In genomic region chr8:91529699-91530098, GRCm38 (mm10) we compare ENCODE assay signal across 24 mouse cellular contexts.
DNase-seq lines count a peak whose midpoint lies in the region; ATAC-seq and TF ChIP-seq lines count a peak whose summit lies in the region.
"Had no signal": no experiment of that assay in that cellular context is flagged by ENCODE, and none has a peak within 500 bp of the region (broad histone marks: within the 10 kb centered on the region; RNA-seq: fewer than 3 reads in every experiment).

No protein-coding gene starts in this region.

- H3K27ac ChIP-seq in lung, postnatal 0 days (ENCODE audit: low read length), result no peak overlapping the region
- no peak overlapping the region for H3K27ac ChIP-seq in forebrain, embryonic 10.5 days
- H3K27ac ChIP-seq: embryonic facial prominence, embryonic 13.5 days; forebrain, embryonic 12.5 days; heart, adult 2 months; hindbrain, embryonic 15.5 days; layer of hippocampus, adult 2 months; limb, embryonic 13.5 days; midbrain, embryonic 15.5 days had no signal

- WGBS in lung, postnatal 0 days, result 58% methylated on average over 5 of the region's 5 CpGs
- WGBS in large intestine, adult 2 months, result 41% methylated on average over 5 of the region's 5 CpGs
- WGBS in forebrain, embryonic 10.5 days, result 86% methylated on average over 5 of the region's 5 CpGs

- H3K36me3 ChIP-seq in lung, postnatal 0 days (ENCODE audit: insufficient read depth, low read length), result no peaks in the 10 kb centered on the region
- H3K36me3 ChIP-seq in forebrain, embryonic 10.5 days (replicated peaks), result peaks cover 9% of the 10 kb centered on the region; the same call in 1 of the 2 replicates
- H3K36me3 ChIP-seq: embryonic facial prominence, embryonic 13.5 days; forebrain, embryonic 12.5 days; heart, embryonic 12.5 days; hindbrain, embryonic 15.5 days; midbrain, embryonic 15.5 days had no signal

- H3K9ac ChIP-seq in lung, postnatal 0 days (replicated peaks; ENCODE audit: low read depth), result no peak overlapping the region
- H3K9ac ChIP-seq: embryonic facial prominence, embryonic 13.5 days; forebrain, embryonic 12.5 days; forebrain, postnatal 0 days; heart, embryonic 12.5 days; hindbrain, embryonic 15.5 days; limb, embryonic 13.5 days; midbrain, embryonic 15.5 days had no signal

- H3K27me3 ChIP-seq in lung, postnatal 0 days (replicated peaks; ENCODE audit: insufficient read depth, low read length), result no peaks in the 10 kb centered on the region
- H3K27me3 ChIP-seq in forebrain, embryonic 10.5 days (ENCODE audit: poor library complexity, severe bottlenecking), result peaks cover 99% of the 10 kb centered on the region
- H3K27me3 ChIP-seq: heart, embryonic 12.5 days had no signal

- H3K4me1 ChIP-seq in lung, postnatal 0 days (ENCODE audit: insufficient read depth, low read depth, low read length), result no peaks in the 10 kb centered on the region; the same call in 1 of the 2 replicates
- H3K4me1 ChIP-seq in forebrain, embryonic 10.5 days, result peaks cover 45% of the 10 kb centered on the region

- H3K9me3 ChIP-seq in lung, postnatal 0 days (ENCODE audit: low read length), result no peaks in the 10 kb centered on the region
- 0 out of 2 replicates have a peak, but pooled peaks cover 6% of the 10 kb centered on the region for H3K9me3 ChIP-seq in forebrain, embryonic 10.5 days
- H3K9me3 ChIP-seq: embryonic facial prominence, embryonic 13.5 days; forebrain, embryonic 12.5 days; heart, embryonic 12.5 days; hindbrain, embryonic 15.5 days; limb, embryonic 13.5 days; midbrain, embryonic 15.5 days had no signal

- TF ChIP-seq CTCF in lung, postnatal 0 days (IDR thresholded peaks at IDR 0.05), result no peak

- peak; percentile 34 for DNase-seq in adrenal gland, adult 8-10 months
- DNase-seq in adrenal gland, postnatal 10 days, result no peak
- DNase-seq in lung, postnatal 0 days (ENCODE audit: low spot score), result no peak
- no peak for DNase-seq in lung, postnatal 4 days
- DNase-seq in large intestine, adult 2 months (ENCODE audit: low read depth, low spot score), result peak; percentile 47
- DNase-seq in yolk sac, embryonic 10.5 days (ENCODE audit: low spot score), result peak; percentile 33
- DNase-seq in thymus, adult 18-20 months, result no peak
- DNase-seq in forebrain, embryonic 10.5 days (ENCODE audit: extremely low spot score, low spot score), result no peak
- DNase-seq: B cell, adult 2 months; cerebellum, adult 11-12 months; cerebellum, adult 9-11 months; forebrain, postnatal 0 days; heart, adult 2 months; lung, adult 18-20 months; spleen, adult 18-20 months; thymus, adult 2 months; thymus, postnatal 36 days had no signal

- no peak for TF ChIP-seq EP300 in lung, postnatal 0 days (IDR thresholded peaks at IDR 0.05)

- peak; percentile 21; the same call in 1 of the 2 replicates for ATAC-seq in lung, postnatal 0 days
- ATAC-seq: forebrain, postnatal 0 days; midbrain, embryonic 15.5 days had no signal

- no peak overlapping the region for H3K4me2 ChIP-seq in lung, postnatal 0 days (replicated peaks; ENCODE audit: low read depth, low read length)
- H3K4me2 ChIP-seq: embryonic facial prominence, embryonic 13.5 days; forebrain, embryonic 12.5 days; heart, embryonic 12.5 days; hindbrain, embryonic 15.5 days; limb, embryonic 13.5 days; midbrain, embryonic 15.5 days had no signal

- H3K4me3 ChIP-seq in lung, postnatal 0 days (ENCODE audit: low read depth, low read length), result no peak overlapping the region
- no peak overlapping the region for H3K4me3 ChIP-seq in forebrain, embryonic 10.5 days
- H3K4me3 ChIP-seq: embryonic facial prominence, embryonic 13.5 days; forebrain, embryonic 12.5 days; heart, adult 2 months; heart, embryonic 12.5 days; hindbrain, embryonic 15.5 days; layer of hippocampus, adult 2 months; limb, embryonic 13.5 days; midbrain, embryonic 15.5 days had no signal

Comparison
In these comparisons a context has a peak if more than half of its experiments do, and no peak if none do; other contexts are left out.
1. DNase-seq: peak in adrenal gland, adult 8-10 months (single experiment), large intestine, adult 2 months (single experiment) and yolk sac, embryonic 10.5 days (single experiment); none in adrenal gland, postnatal 10 days (single experiment), lung, postnatal 0 days (single experiment), lung, postnatal 4 days (0 of 2), thymus, adult 18-20 months (0 of 2) and forebrain, embryonic 10.5 days (single experiment).